Mouse (Mus musculus) left cerebral cortex, postnatal 4 days (tissue): ENCODE measurements around the gene Nusap1. TPM values are rescaled to one million over a fixed set of nuclear protein-coding genes. Genes with fewer than 3 reads are reported as not detected.
"Not testable (repeated sequence)": the region's sequence is repeated elsewhere in the genome, so short reads cannot be mapped to it uniquely, and the experiment has no call there.

ENCODE experiments used
- DNase-seq: peaks from one replicate; pipeline ENCODE4 v3.0.0-alpha.2; 2022
- intact Hi-C: fragments of 180-260 bp; cut with DNase I; formaldehyde crosslinking; loops from one replicate; pipeline ENCODE4 v1.15.1; 2025
- total RNA-seq, 2 experiments: library from RNA; stranded (reverse); gene quantifications; 2 replicates each; pipeline ENCODE4 v1.2.3; 2021

Gene Nusap1
- 1 to 10 TPM; 4.6 to 4.8 TPM for total RNA-seq

DNA sequence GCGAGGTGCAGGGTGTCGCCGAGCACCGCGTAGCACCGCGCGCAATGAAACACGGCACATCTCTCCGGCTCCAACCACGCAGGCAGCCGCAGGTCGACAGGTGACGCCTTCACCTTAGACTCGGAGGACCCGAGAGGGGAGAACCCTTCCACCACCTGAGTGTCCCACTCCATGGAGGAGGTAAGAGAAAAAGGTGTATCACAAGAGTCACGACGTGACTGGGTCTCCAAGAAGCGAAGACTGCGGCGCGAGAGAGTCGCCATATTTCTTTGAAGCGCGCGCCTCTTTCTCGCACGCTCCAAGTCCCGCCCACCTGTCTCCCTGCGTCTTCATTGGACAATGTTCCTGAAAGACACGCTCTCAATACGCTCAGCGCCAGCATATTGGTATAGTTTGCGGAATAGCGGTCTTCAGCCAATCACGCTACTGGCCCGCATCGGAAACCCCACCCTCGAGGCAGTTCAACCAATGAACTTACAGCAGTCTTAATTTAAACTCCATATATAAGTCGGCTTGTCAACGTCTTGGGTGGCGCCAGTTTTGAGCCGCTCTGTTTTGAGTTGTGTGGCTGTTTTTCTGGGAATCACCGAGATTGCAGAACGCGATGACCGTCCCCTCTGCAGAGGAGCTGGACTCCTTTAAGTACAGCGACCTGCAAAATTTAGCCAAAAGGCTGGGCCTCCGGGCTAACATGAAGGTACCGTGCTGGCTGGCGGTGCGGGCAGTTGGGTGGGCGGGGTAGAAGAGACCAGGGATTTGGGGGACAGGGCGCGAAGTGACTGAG is at the start of gene Nusap1, which contains the start of gene Oip5:
Gene Nusap1 (plus strand): TSS at position 100 of the 784 bp plus-strand sequence.
Gene Oip5 (minus strand): TSS at position 271 of the 784 bp plus-strand sequence.
- intact Hi-C loops = no loop called here
- DNase-seq = peak; percentile 95

DNA sequence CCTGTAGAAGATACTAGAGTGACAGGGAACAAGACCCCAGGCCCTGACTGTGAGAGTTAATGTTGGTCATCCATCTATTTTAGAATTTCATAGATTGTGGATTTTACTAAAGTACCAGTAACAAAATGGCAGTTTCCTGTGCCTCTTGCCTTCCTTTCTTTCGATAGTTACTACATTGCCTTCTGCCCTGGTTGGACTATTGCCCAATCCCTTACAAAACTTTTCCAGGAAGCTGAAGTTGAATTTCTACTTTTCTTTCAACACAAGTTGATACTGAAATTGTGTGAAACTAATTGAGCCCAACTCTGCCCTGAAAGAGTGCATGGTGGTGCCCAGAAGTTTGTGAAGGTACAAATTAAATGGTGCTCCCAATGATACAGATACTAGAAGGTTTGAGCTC is 45.6 kb upstream of the Nusap1 start:
- intact Hi-C loops = no loop called here
- no peak for DNase-seq

DNA sequence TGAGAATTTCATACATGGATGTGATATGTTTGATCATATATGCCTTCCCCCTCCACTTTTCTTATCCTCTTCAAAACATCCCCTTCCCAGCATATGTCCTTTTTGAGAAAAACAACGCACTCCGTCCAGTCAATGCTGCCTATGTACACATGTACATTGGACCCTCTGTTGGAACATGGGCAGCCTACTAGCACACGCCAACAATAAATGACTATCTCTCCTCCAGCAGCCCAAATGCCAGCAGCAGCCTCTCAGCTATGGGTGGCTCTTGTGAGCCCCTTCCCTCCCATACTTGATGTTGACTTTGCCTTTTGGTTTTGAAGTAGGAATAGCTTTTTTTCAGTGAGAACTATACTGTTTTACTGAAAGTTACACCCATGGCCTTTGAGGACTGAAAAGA is 36.5 kb upstream of the Nusap1 start:
- intact Hi-C loops = no loop called here

DNA sequence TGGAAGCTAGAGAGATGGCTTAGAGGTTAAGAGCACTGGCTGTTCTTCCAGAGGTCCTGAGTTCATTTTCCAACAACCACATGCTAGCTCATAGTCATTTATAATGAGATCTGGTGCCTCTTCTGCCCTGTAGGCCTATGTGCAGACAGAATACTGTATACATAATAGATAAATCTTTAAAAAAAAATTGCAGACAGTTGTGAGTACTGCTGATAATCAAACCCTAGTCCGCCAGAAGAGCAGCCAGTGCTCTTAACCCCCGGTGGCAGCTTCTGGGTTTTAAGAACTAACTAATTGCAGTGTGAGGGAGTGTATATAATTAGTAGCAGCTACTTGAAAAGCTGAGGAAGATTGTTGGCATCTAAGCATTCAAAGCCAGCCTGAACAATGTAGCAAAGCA is 34.7 kb upstream of the Nusap1 start:
- intact Hi-C loops = no loop called here
- no peak for DNase-seq

More for the DNA sequence above, 36.5 kb upstream of the Nusap1 start:
- DNase-seq = no peak

DNA sequence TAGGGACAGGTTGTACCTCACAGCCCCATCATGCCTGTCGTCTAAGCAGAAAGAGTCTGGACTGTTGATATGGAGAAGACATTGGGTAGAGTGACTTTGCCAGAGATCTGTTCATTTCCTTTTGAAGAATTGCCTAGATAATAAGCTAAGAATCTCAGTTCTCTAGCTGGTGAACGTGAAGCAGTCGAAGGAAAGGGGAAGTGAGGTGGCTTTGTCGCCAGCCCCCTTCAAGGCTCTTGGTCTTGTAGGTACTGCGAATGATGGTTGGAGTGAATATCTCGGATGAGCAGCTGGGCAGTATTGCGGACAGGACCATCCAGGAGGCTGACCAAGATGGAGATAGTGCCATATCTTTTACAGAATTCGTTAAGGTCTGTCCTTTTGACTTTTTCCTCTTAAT is 33.8 kb upstream of the Nusap1 start:
- intact Hi-C loops = no loop called here

DNA sequence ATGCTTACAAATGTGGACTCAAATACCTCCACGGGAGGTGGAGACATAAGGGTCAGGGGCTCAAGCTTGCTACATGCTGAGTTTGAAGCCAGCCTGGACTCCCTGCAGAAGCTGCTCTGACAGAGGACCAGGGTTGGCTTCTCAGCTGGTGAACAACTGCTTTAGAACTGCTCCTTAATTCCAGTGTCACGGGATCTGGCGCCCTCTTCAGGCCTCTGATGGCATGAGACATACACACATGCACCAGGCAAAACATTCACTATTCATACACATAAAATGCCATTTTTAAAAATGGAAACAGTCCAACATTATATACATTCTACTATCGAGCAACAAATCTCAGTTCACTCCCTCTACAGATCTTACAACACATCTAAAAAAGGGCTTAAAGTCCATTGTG is 30.7 kb upstream of the Nusap1 start:
- DNase-seq = peak; percentile 53
- intact Hi-C loops = no loop called here

More for the DNA sequence above, 33.8 kb upstream of the Nusap1 start:
- no peak for DNase-seq

DNA sequence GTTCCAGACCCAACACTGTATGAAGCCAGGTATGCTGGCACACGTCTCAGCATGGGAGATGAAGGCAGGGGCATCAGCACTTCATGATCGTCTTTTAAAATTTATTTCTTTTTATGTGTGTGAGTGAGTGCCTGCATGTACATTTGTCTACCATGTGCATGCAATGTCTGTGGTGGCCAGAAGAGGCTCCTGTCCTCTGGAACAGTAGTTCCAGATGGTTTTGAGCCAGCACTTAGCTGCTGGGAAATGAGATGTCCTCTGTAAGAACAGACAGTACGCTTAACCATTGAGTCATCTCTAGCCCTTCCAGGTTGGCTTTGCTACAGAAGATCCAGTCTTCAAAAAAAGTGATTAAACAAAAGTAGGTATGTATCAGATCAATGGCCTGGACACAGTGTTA is 26.9 kb upstream of the Nusap1 start:
- intact Hi-C loops = loop anchor here (5.0 kb wide), 1 partner anchor 44 kb away; the partner anchor contains the start of genes Chp1 and Exd1
- no peak for DNase-seq

DNA sequence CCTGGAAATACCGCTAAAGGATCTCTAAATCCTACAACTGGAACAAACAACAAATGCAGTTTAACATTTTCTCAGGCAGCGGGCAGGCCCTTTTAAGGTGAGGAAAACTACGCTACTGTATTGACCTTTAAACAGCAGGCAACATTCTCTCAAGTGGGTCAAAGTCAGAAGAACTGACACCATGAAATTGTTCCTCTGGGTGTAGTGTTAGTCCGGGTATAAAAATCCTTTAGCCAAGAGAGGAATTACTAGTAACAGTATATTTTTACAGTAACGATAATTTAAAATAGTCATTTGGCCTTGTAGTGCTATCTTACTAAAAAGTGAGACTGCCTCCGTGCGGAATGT is 24.4 kb upstream of the Nusap1 start:
- no peak for DNase-seq
- intact Hi-C loops = loop anchor here (5.0 kb wide), 1 partner anchor 46 kb away; the partner anchor contains the start of genes Chp1 and Exd1

DNA sequence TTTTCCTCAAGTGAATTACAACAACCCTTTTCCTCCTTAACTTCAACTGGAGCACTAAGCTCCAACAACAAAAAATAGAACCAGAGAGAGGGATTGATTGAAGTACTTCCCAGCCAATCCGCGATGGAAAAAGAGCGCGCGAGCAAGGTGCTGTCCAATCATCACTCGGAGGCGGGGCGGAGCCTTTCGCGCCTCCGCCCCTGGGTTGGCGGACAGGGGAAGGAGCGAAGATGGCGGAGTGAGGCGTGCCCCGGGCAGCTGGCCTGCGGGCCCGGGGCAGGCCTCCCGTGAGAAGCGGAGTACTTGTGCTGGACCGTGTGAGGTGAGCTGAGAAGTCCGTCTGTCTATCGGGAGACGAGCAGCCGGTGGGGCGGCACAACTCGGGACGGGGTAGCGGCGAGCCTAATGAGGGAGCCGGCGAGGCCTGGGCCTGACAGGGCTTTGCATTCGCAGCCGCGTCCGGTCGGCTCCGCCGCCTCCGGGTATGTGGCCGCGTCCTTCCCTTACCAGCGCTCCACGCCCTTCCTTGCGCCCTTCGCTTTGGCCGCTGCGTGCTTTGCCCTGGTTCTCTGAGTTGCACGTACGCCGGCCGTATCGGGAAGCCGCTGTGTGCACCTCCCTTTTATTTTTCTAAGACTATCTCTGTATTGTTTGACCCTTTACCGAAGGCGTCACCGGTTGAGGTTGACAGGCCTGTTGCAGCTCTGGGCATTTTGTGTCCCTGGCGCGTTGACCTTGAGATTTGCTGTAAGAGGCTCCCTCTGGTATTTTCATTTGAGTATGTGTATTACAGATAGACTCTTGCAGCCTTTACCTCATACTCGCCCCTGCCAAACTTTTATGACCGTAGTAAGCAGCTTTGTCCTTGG is 23.8 kb upstream of the Nusap1 start:
- intact Hi-C loops = loop anchor here (5.0 kb wide), 1 partner anchor 47 kb away; the partner anchor contains the start of genes Chp1 and Exd1
- DNase-seq = peak; percentile 98

DNA sequence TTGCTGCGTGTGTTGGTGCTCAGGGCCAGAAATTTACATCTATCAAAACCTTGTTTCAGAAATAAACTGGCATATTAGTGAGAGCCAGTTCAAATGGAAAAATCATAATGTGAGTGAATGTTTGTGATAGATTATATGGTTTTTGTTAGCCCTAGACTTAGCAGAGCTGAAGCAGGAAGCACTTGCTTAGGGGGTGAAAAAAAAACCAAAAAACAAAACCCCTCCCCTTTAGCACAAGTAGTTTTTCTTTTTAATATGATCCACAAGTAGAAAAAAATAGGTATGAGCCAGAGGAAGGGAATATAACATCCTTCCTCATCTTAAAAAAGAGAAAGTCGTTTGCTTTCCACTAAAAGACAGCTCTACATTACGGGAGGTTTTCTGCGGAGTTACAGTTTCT is 22.8 kb upstream of the Nusap1 start:
- intact Hi-C loops = no loop called here

DNA sequence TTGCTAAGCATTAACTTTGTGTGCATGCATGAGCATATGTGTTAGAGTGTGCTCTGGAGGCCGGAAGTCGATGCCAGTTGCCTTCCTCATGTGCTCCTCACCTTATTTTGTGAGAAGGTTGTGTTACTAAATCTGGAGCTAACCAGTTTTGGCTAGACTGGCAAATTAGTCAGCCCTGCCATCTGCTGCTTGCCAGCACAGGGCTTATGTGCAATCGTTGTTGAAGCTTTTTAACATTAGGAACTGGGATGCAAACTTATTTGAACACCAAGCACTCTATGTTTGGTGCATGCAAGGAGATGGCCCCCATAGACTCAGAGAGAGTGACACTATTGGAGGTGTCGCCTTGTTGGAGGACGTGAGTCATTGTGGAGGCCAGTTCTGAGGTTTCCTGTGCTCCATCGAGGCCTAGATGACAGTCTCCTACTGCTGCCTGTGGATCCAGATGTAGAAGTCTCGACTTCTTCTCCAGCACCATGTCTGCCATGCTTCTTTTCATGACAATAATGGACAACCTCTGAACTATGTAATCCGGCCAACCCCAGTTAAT is 21.2 kb upstream of the Nusap1 start:
- no peak for DNase-seq
- intact Hi-C loops = no loop called here

More for the DNA sequence above, 22.8 kb upstream of the Nusap1 start:
- DNase-seq = no peak

DNA sequence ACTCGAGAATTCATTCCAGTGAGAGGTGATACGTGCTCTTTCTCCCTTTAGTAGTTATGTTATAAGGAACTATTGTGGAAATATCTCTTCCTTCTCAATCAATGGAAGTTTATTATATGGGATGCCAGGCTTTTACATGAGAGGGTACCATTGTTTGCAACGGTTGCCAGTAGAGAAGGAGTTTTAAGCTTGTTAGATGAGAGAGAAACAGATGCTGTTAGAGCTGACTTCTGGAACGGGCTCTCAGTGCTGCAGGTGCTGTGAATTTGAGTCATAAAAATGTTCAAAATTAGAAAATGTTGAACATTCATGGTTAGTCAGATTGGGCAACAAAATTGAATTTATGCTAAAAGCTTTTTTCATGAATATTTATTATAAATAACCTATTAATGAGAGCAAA is 17.1 kb upstream of the Nusap1 start:
- intact Hi-C loops = no loop called here
- DNase-seq = no peak

DNA sequence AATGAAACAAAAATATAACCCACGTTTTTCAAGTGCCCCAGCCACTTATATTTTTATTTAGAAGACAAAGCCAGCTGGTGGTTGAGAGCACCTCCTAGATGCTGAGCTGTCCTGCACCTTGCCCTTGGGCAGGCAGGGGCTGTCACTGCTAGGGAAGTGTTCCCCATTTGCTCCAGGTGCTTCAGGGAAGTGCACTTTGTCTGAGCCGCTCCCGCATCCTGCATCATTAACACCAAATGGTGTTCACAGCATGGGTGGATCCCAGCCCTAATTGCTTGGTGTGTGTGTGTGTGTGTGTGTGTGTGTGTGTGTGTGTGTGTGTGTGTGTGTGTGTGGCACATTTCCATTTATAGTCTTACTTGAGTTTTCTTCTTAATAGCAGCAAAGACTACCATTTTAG is 16.5 kb upstream of the Nusap1 start:
- intact Hi-C loops, DNase-seq: not testable (repeated sequence)

DNA sequence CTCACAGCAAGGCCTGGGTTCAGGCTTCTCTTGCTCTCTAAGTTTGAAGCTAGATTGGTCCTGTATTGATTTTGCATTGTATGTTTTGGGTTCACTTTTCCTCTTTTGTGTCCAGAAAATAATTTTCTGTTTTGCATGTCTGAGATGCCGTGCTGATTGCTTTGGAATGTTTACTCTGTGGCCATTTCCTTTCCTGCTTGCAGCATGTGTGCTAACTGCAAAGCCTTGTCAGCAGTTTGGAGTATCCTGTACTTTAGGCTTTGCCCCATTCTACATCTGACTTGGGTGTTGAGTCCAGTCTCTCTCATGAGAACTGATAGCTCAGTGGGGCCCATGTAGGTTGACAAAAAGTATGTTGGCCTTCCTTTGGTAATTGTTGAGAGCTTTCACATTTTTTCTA is 15.6 kb upstream of the Nusap1 start:
- DNase-seq = no peak
- intact Hi-C loops = no loop called here

DNA sequence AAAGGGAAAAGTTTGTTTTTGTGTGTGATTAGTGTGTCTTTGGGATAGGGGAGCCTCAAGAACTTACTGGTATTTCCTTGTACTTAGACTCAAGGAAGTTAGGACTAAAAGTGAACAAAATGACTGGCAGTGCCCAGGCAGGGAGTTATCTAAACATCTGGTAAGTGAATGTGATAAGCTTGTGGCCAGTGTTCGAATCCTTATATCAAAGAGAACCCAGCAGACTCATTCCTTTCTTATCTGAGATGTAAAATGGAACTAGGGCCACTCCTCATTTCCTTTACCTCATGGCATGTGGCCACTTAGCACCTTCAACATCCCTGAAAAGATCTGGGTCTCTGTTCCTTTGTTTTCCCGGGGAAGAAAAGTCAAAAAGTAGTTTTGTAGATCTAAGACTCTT is 14.2 kb upstream of the Nusap1 start:
- intact Hi-C loops = no loop called here
- DNase-seq = no peak

DNA sequence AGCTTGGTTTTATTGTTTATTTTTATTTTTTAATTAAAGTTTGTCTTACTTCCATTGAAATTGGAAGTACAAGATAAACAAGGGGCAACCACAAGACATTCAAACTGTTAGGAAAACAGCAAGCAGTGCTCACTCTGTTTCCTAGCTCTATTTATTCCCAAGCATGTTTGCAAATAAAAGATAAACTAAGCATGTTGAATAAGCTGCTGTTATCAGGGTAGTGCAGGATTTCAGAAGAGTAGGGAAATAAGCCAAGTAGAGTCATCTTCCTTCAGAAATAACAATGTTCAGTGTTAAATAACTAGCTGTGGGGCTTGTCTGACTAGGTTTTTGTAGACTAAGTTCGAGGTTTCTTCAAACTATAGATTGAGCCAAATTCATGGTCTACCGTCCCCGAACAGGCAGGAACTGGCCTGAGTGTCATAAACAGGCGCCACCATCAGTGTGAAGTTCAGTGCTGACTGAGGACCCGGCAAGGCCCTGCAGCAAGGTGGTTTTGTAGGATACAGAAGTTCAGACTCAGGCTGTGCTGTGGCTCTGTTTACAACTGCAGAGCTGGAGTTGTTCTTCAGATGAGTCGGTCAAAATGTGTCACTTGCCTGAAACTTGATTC is 12.6 kb upstream of the Nusap1 start:
- no peak for DNase-seq

DNA sequence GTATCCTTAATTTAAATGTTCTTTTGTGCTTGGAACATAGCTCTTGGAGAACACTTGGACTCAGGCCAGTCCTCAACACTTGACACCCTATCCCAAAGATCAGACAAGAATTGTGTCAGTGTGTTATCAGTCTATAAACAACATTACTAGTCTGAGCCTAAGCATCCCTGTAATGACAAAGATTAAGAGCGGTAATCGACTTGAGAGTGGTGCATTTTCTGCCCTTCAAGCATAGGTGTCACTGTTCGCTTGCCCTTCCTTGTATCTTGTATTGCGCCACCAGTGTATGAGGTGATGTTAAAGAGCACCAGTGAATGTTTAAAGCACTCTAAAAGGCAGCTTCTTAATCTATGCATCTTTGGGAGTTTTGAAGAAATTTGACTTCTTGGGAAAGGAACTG is 11.1 kb upstream of the Nusap1 start:
- intact Hi-C loops = no loop called here
- no peak for DNase-seq

More for the DNA sequence above, 12.6 kb upstream of the Nusap1 start:
- intact Hi-C loops = no loop called here

DNA sequence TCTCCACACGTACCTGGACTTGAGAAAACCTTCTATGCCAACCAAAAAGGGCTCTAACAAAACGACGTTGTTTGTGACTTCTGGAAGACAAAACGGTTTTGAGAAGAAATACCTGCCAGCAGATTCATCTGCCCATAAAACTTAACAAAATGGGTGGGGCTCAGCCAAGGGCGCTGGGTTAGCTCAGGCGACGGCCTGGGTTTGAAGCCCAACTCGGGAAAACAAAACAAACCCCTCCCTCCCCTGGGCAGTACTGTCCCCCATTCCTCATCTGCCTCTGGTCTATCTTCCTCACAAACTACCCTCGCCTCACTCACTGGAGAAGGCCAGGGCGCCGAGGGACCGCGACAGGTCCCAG is 278 bp upstream of the Nusap1 start:
- intact Hi-C loops = no loop called here
- no peak for DNase-seq

DNA sequence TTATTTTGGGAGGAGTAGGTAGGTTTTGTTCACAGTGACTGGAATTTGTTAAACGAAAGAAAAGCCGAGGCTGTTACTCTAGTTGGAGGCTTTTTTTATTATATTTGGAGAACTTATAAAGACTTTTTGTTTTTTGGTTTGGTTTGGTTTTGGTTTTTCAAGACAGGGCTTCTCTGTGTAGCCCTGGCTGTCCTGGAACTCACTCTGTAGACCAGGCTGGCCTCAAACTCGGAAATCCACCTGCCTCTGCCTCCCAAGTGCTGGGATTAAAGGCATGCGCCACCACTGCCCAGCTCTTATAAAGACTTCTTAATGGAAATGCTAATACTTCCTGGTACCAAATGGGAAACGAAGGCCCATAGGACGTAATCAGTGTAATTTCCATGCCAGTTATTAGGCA is 904 bp downstream of the Nusap1 start:
- not testable (repeated sequence) for DNase-seq

DNA sequence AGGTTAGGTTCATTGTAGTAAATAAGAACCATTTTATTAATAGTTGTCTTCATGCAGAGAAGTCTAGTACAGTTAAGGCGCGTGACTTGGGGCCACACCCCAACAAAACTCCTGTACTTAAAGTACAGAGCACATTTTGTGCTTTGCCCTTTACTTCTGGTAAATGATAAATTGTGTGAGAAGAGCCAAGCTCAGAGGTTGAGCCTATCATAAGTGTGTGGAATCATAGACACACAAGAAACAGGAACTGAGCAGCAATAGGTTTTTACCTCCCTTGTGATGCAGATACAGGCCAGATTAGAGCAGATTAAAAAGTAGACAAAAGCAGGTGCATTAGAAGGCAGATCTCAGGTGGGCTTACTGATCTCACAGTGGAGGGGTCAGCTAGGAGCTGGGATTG is 3.2 kb downstream of the Nusap1 start:
- intact Hi-C loops = no loop called here
- no peak for DNase-seq

More for the DNA sequence above, 904 bp downstream of the Nusap1 start:
- intact Hi-C loops = not testable (repeated sequence)

DNA sequence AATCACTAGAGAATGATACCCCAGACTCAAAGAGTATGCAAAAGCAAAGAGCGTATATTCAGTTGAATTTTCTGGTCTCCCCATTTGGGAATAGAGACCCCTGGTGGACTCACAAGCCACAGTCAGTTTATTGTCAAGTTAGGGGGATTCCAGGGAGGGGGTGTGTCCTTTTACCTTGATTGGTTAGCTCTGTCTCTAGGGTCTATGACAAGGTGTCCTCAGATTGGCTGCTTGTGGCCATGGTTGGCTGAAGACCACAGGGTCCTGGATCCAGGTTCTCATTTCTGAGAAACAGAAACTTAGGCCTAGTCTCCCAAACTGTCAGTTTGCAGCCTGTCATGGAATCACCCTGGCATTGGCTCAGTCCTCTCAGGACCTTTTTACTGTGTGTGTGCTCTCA is 18.7 kb downstream of the Nusap1 start:
- no peak for DNase-seq
- intact Hi-C loops = no loop called here
